Mouse (Mus musculus): ENCODE data around the gene Sox13.

Gene Sox13

GRCm38 (mm10) chr1:133400014-133400725, 24.0 kb downstream of the Sox13 start:
- in situ Hi-C loops (cut with MboI, MseI), result no loop called here

GRCm38 (mm10) chr1:133397483-133398237, 26.5 kb downstream of the Sox13 start:
- in situ Hi-C loops (cut with MboI, MseI), result no loop called here

DNA sequence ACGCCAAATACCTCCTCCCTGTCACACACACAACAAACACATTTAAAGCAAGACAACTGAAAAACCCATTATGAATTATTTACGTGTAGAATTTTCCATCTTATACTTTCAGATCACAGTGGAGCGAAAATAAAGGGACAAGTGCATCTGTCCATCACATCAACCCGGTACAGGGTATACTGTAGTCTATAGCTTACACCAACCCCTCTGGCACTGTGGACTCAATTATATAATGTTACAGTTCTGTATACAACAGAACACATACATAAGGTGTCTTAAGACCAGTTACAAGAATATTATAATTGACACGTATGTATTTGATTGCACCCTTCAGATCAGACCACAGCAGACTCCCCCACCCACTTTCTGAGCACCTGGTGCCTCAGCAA, 27.1 kb downstream of the Sox13 start:
- in situ Hi-C loops (cut with MboI, MseI), result no loop called here

DNA sequence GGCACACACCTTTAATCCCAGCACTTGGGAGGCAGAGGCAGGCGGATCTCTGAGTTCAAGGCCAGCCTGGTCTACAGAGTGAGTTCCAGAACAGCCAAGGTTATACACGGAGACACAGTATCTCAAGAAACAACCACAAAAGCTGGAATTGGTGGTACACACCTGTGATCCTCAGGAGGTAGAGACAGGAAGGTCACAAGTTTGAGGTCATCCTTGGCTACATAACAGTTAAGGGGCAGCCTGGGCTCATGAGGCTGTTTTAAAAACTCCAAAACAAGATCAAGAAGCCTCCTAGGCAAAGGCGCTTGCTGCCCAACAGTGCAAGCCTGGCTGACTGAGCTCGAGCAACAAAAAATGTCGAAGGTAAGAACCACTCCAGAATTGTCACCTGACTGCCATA, 27.5 kb downstream of the Sox13 start:
- in situ Hi-C loops (cut with MboI, MseI), result no loop called here

DNA sequence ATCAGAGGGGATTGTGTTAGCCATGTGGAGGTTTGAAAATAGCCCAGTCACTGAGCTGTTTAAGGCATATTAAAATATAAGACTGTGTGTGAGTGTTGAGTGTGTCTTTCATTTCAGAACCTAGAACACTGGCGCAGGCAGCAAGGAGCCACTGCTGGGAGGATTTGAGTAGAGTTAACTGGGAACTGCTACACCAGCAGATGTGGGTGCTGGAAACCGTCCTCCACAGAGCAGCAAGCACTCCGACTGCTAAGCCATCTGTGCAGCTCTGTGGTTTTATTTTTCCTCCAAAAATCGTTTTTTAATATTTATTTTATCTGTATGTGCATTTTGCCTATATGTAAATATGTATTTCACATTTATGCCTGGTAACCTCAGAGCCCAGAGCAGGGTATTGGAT, 29.5 kb downstream of the Sox13 start:
- in situ Hi-C loops (cut with MboI, MseI), result no loop called here

DNA sequence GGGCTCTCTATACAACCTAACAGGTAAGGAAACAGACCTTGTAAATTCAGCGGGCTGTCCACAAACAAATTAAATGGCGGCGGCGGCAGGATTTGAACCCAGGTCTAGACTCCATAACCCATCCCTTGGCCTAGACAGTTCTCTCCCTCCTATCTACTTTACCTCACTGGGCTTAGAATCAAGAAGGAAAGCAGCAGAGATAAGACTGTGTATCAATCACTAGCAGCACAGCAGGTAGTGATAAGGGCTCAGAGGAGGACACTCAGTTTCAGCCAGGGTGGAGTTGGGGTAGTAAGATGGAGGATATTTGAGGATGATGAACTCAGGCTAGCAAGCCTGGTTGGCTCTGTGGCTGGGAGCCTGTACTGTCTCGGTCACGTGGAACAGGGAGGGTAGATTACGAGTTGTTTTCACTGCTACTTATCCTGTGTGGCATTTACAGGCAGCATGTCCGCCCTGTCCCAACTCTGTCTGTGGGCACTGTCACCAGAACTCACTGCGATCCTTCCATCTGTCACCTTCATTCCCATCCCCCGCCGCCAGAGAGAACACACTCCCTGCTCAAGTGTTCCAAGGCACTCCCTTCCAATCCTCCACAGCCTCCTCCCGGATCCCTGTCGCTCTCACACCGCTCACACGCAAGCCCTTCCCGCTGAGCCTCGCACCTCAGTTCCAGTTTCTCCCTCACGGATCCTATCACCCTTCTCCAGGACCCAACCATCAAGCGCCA, 36.5 kb downstream of the Sox13 start:
- in situ Hi-C loops (cut with MboI, MseI), result loop anchor here (5.0 kb wide), 1 partner anchor 215 kb away; no protein-coding TSS in a partner anchor

- in situ Hi-C loops (cut with MboI, MseI), result loop anchor here (5.0 kb wide), 1 partner anchor 216 kb away; no protein-coding TSS in a partner anchor
Observed at GRCm38 (mm10) chr1:133386209-133386608, 38.0 kb downstream of the Sox13 start.

DNA sequence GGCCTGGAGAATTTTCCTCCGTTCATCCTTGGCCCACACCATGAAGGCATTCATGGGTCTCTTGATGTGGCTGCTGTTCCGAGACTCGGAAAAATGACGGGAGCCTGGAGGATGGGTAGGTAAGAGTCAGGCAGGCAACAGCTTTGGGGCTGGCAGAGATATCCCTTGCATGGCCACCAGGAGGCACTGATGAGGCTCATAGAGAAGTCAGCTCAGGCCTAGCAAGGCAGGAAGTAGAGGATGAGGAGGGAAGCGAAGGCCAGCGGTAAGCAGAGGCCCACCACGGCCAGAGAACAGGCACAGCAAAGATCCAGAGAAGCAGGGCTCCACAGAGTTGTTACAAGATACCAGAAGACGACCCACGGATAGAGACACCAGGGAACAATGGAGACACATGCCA, 38.7 kb downstream of the Sox13 start:
- in situ Hi-C loops (cut with MboI, MseI), result loop anchor here (5.0 kb wide), 1 partner anchor 217 kb away; no protein-coding TSS in a partner anchor

DNA sequence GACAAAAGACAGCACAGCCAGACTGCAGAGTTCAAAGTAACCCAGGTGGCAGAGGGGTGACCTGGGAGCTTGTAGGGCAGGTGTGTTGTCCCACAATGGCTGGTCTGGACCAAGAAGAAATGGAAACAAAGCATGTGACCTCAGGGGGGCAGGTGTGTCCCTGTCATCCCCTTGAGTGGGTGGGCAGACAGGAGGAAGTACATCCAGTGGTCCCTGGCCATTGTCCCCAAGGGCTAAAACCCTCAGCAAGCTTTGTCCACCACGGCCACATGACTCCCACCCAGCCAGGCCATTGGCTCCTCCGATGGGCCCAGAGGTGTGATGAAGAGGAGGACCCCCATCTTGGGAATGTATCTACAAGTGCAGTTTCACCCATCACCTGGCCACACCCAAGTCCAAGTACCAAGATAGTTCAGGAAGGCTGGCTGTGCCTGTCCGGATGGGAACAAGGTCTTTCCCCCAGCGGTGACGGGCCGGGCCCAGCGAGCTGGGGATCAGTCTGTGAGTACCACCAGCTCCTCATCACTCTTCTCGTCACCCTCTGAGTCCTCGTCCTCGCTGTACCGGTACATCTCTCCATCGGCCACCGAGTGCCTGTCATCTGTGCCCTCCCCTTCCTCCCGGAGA, 40.9 kb downstream of the Sox13 start:
- in situ Hi-C loops (cut with MboI, MseI), result no loop called here

DNA sequence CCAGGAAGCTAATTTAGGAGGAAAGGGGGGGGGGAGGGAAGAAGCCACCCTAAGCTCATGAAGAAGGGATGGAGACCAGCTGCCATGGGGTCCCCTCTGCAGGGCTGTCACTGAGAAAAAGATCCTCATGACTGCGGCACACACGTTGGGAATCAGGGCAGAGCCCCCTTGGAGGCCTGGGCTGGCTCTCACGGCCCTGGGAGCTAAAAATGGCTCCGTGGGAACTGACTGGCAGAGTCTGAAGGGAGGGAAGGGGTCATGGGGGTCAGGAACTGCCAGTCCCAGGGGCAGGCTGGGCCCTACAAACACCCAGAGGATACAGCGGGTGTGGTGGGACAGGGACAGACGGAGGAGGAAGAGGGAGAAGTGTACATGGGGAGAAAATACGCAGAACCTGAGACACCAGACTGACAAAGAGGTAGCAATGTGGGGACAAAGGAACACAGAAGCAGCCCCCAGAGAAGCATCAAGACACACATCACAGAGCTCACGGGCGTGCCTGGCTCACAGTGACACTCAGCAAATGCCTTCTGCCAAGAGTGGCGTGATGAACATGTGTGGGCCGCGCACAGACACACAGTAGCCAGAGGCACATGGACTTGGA, 41.5 kb downstream of the Sox13 start:
- in situ Hi-C loops (cut with MboI, MseI), result no loop called here

DNA sequence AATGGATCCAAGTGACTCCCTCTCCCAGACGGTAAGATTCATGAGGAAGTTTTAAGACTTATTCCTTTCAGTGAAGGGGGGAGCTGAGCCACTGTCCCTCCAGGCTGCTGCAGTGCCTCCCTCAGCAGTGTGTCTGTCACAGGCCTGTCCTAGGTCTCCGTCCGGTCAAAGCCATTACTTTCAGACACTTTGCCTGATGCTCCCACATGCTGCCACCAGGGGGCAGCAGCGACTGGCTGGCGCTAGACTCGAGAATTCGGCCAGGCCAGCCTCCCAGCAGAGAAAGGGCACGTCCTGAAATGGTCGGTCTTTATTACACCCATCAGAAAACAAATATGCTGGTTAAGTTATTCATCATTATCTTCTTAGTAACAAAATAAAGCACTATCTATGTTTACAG, 42.2 kb downstream of the Sox13 start:
- in situ Hi-C loops (cut with MboI, MseI), result no loop called here

- in situ Hi-C loops (cut with MboI, MseI), result no loop called here
Observed at GRCm38 (mm10) chr1:133380347-133381065, 43.7 kb downstream of the Sox13 start.

GRCm38 (mm10) chr1:133379986-133380320, 44.2 kb downstream of the Sox13 start:
- in situ Hi-C loops (cut with MboI, MseI), result no loop called here

DNA sequence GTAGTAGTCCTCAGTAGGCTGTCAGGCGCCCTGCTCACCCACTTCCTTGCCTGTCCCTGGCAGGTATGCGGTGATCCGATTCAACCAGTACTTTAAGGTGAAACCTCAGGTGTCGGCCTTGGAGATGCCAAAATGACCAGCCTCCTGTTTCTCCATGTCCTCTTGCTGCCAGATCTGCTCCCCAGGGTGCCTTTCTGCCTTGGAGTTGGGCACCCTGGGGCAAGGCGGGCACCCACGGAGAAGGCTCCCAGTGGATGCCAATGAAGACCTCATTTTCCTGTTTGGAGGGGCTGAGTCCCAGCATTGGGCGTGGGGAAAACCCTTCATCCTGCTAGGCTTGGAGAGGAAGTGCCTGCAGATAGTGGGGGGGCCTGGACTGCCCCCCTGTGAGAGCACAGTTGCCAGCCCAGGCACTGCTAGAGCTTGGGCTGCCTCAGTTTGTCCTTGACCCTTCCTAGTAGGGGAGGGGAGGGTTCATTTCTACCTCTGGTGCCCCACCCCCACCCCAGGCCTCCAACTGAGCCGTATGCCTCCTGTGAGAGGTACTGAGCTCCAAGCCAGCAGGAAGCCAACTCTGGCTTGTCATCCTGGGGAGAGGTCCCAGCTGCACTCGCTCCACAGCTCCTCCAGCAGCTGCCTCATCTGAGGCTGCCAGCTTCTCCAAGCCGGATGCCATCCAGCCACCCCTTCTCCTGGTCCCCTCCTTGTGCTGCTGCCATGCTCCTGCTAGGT, 44.8 kb downstream of the Sox13 start:
- in situ Hi-C loops (cut with MboI, MseI), result no loop called here

DNA sequence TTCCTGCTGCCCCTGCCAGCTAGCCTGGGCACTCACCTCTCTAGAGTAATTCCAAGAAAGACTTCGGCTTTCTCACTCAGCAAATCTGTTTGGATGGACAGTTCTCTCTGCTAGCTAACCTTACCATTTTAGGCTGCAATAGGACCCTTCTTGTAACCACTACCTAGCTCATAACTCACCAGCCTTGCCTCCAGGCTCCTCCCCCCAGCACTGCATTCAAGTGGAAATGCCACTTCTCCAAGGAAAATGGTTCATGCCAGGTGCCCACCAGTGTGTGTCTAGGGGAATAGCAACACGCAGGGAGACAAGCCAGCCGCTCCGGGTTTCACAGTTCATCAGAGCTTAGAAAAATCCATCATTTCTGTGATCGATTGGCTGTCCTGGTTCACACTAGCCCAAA, 46.6 kb downstream of the Sox13 start:
- in situ Hi-C loops (cut with MboI, MseI), result no loop called here

GRCm38 (mm10) chr1:133375696-133376346, 48.4 kb downstream of the Sox13 start:
- in situ Hi-C loops (cut with MboI, MseI), result no loop called here

DNA sequence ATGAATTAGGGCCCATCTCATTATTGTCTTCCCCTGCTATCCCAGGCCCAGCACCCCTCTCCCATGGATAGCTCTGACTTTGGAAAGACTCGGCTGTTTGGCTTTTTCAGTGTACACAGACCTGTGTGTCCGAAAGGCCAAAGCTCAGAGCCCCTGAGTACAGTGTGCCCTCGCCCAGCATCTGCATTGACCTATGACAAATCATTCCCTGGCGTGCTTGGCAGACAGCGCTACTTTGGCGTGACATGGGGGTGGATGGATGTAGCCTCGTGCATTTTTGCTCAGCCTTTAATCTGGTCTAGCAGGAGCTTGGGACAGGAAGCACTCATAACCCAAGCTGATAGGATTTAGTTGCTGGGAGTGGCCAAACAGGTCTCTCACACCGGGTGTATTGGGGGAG, 52.1 kb downstream of the Sox13 start:
- in situ Hi-C loops (cut with MboI, MseI), result no loop called here

DNA sequence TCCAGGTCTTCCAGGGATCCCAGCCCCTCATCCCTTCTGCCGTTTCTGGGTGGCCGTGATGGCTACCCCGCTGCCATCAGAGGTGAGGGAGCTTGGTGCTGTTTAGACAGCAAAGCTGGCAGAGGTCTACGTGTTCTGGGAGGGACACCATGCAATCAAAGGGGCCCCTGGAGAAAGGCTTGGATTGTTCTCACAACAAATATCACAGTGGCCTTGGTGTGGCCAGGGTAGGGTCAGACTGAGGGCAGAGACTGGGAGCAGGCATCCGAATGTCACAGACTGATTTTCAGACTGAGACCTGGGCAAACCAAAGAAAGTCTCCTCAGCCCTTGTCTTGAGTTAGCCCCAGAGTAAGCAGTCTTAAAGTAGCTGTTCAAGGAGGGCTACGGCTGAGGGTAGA, 52.7 kb downstream of the Sox13 start:
- in situ Hi-C loops (cut with MboI, MseI), result no loop called here

DNA sequence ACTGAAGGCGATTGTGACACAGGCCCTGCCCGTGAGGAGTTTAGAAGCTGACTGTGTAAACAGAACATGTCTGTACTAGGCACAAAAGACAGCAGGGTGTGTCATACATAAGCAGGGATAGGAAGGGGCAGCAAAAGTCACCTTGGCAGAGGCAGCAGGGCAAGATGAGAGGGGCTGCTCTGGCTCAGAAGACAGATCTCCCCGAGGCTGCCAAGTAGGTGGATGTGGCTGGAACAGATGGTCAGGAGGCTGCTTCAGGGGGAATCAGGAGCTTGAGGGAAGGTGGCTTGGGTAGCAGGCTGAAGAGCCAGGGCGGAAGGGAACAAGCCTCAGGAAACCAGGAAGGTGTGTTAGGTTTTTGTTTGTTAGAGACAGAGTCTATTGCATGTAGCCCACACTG, 53.8 kb downstream of the Sox13 start:
- in situ Hi-C loops (cut with MboI, MseI), result no loop called here

GRCm38 (mm10) chr1:133368644-133369043, 55.5 kb downstream of the Sox13 start:
- in situ Hi-C loops (cut with MboI, MseI), result no loop called here

All from T-helper 2 cell (primary cell).